Mouse (Mus musculus) ES-E14 (cell line): ENCODE measurements around the gene Btbd8.

Experiments
- CHD2 ChIP-seq: IDR thresholded peaks from 2 replicates; pipeline ENCODE4 v1.6.1; 2014; ENCODE audit warnings: mild to moderate bottlenecking, low read depth, low read length, inconsistent platforms
- HCFC1 ChIP-seq: IDR thresholded peaks from 2 replicates; pipeline ENCODE4 v1.6.1; 2012; ENCODE audit warnings: low read length, inconsistent platforms, borderline replicate concordance; ENCODE audit not compliant: insufficient read depth
- MAFK ChIP-seq: IDR thresholded peaks from 2 replicates; pipeline ENCODE4 v1.6.1; 2014; ENCODE audit warnings: mild to moderate bottlenecking, low read depth, low read length, inconsistent platforms; ENCODE audit not compliant: insufficient read depth
- ZC3H11A ChIP-seq: IDR thresholded peaks from 2 replicates; pipeline ENCODE4 v1.6.1; 2012; ENCODE audit warnings: low read depth, mild to moderate bottlenecking, inconsistent platforms, low read length, borderline replicate concordance
- ZNF384 ChIP-seq: IDR thresholded peaks from 2 replicates; pipeline ENCODE4 v1.6.1; 2012; ENCODE audit warnings: low read depth, low read length, inconsistent platforms

DNA sequence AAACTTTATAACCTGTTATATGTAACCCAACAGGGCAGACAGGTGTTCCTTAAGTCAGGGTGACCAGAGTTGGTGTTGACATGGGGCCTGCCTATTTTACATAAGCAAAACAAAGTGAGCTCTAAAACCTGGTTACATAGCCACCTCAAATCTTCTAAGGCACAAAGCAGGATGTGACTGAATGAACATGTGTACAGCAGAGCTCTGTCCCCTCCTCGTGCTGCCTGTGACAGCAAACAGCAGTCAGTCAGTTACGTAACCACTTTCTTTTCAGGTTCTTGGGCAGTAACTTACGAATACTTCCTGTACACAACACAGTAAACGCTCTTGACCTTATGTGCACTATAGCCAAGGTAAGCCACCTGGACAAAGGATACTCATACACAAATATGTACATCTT is 108.1 kb downstream of the Btbd8 start:
- TF ChIP-seq HCFC1 (no peak), CHD2 (no peak), ZC3H11A (no peak), ZNF384 (no peak), MAFK (no peak)
